Mouse (Mus musculus) forelimb bud, embryonic 11.5 days (tissue): ENCODE data around the gene Ptgds.
A peak's percentile ranks its signal among the peaks of the same experiment; 100 is the strongest.

Source experiments
- DNase-seq: peaks from one replicate; pipeline ENCODE4 v3.0.0-alpha.2; 2012; ENCODE audit warnings: low read depth, low spot score

Ptgds gene

DNA sequence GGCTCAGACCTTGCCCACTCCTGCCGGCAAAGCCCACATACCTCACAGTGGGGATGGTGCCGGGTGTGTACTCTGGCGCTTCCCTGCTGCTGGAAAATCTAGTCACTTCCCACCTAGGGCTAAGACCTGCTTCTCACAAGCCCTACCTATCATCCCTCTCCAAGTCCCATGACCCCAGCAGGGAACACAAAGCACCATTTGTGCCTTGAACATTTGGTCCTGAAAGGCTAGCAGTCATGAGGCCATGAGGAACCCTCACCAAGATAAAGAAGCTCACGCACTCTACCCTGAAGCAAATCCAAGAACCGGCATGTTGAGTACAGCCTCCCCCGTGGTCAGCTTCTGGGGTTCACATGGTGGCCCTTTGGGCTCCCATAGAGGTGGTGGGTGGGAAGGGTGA, at the start of gene Ptgds:
Gene Ptgds (minus strand): TSS at position 78 of the 400 bp plus-strand sequence.
- no peak for DNase-seq

DNA sequence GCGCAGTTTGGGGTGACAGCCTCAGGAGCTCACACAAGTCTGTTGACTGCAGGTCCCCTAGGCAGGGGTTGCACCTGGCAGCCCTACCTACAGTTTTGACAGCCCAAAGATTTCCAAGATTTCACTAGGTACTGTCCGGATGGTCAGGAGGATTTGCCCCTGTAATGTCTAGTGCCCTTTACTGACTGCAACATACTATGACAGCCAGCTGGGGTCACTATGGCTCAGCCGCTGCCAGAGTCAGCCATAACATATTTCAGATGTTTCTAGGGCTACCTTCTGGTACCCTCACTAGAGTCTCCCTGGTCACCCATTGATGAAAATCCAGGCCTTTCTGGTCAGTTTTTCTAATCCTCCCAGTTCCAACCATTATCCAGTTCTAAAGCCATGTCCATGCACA, 40.1 kb upstream of the Ptgds start:
- DNase-seq: no peak

DNA sequence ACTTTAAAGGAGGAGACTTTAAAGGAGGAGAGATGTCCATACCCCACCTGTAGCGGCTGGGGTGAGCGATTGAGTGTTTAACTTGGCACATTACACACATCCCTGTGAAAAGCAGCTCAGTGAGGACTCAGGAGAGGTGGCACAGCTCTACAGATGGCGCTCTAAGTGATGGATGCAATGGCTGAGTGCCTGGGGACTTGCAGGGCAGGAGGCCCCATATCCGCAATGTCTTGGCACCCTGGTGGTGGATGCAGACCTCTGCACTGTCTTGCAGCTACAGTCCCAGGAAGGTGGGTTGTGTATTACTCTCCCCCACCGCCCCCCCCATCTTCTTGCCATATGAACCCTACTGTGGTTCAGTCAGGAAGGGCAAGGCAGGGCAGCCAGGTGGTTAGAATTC, 37.1 kb upstream of the Ptgds start:
- DNase-seq: no peak

DNA sequence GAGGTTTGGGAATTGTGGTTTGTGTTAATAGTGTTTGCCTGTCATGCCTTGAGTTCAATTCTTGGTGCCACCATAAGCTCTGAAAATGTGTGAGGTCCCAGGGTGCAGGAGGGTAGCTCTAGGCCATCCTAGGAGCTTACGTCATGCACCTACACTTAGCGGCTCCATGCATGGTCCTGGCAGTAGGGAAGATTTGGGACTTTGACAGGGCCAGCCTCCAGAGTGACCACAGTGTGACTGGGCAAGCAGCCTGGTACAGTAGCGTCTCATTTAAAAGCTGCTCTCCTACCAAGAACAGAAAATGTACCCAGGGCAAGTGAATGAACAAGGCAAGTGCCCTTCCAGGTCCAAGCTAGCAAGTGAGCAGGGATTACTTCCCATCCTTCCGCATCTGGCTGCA, 36.0 kb upstream of the Ptgds start:
- DNase-seq: no peak

DNA sequence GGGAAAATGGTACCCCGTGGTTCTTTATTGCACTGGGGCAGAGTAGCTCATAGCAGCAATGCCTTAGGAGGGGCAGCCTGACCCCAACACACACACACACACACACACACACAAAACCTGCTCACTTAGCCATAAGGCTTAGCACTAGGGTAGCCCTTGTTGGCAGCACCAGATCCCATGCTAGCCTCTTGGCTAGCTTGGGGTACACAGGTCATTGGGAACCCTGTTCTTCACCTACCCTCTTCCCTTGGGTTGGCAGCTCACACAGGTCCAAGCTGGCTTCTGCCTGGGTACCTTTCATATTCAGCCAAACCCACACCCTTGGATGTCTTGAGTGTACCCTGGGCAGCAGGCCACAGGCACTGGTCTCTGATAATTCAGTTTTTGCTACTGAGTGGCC, 35.2 kb upstream of the Ptgds start:
- no peak for DNase-seq

DNA sequence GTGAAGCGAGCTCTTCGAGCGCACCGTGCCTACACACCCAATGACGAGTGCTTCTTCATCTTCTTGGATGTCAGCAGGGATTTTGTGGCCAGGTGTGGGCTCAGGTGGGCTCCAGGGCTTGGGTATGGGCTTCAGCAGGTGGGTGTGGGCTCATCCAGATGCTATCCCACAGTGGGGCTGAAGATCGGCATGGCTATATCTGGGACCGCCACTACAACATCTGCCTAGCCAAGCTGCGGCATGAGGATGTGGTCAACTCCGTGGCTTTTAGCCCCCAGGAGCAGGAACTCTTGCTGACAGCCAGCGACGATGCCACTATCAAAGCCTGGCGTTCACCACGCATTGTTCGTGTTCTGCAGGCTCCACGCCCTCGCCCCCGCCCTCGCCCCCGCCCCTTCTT, 34.7 kb upstream of the Ptgds start:
- DNase-seq: no peak

DNA sequence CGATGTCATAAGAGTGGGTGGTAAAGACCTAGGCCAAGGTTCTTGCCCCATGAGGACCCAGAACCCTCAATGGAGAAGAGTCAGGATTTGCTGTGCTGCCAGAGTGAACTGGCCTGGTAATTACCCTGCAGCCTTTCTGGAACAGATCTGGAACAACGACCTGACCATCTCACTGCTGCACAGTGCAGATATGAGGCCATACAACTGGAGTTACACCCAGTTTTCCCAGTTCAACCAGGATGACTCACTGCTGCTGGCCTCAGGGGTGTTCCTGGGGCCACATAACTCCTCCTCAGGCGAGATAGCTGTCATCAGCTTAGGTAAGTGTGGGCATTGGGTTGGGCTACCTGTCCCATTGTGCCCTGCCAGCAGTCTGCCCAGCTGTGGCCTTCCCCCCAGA, 32.9 kb upstream of the Ptgds start:
- DNase-seq: no peak

DNA sequence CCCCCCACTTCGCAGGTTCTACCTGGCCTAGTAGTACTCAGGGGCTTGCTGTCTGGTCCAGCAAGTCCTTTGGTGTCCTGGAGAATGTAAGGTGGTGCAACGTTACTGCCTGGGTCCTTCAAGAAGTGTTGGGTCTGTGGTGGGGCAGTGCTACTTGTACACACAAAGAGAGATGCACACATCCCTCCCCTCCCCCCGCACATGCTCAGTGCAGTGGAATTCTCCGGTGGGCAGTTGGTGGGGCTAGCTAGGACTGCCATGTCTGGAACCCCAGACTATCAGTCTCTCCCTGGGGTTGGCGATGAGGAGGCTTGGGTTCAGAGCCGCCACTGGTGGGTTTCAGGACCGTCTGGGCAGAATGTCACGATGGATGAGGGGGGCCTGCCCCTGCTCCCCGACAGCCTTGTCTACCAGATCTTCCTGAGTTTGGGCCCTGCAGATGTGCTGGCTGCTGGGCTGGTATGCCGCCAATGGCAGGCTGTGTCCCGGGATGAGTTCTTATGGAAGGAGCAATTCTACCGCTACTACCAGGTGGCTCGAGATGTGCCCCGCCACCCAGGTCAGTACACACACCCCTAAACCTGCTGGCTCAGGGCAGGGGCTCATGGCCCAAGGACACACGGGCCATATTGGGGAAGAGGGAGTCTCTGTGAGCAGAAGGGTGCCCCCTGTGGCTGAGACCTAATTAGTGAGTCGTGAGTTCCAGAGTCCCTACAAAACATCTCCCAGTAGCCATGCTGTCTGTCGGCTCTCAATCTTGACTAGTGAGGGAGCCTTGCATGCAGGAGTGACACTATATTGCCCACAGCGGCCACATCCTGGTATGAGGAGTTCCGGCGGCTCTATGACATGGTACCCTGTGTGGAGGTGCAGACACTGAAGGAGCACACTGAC, 32.0 kb upstream of the Ptgds start, which contains the start of gene C8g:
Gene C8g (minus strand): TSS at position 127 of the 894 bp plus-strand sequence.
- no peak for DNase-seq

DNA sequence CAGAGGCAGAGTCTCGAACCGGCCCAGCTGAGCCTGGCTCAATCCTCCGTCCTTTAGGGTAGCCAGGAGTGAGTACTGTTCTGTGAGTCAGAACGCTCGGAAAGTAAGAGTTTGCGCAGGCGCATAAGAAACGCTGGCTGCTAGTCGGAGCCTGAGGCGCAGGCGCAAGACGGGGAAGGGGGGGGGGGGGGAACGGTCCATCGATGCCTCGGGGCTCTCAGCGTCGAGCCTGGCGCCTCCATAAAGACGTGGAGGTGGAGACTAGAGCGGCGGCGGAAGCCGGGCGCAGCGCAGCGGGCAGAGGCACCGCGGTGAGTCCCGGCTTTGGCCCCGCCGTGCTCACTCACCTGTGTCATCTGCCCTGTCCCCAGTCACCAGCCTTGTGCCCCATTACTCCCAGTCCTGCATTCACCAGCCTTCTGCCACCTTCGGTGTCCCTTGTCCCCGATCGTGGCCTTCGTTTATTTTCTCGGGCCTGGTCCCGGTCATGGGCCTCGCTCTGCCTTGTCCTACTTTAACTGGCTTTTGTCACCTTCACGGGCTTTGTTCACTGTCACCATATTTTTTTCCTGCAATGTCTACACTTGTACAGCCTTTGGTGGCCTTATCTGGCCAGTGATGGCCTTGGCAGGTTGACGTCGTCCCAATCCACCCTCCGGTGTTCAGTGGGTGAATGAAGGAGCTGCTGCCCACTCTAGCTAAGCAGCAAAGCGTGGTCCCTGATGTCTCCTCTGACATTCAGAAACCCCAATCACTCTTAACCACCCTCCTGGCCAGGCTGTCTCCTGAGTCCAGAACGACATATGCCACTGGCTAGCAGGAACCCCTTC, 30.9 kb upstream of the Ptgds start, which contains the start of gene Fbxw5:
Gene Fbxw5 (plus strand): TSS at position 175 of the 830 bp plus-strand sequence.
- DNase-seq: peak; percentile 94

DNA sequence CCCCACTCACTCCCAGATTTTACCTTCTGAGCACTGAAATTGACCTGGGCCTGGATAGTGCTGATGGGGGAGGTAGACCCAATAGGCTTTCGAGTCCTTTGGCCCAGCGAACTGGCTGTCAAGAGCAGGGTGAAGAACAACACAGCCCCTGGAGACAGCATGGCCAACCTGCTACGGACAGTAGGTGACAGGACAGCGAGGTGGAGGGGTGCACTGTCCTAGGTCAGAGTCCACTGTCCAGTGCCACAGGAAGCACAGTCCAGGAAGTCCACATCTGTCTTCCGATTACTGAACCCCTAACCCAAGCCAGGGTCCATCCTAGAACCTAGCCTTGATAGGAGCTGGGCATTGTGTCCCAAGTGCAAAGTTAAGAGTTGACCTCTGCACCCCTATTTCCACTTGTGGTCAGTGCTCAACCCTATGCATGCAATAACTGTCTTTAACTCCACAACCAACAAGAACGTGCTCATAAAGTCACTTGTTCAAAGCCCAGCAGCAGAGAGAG, 30.3 kb upstream of the Ptgds start:
- DNase-seq: no peak

DNA sequence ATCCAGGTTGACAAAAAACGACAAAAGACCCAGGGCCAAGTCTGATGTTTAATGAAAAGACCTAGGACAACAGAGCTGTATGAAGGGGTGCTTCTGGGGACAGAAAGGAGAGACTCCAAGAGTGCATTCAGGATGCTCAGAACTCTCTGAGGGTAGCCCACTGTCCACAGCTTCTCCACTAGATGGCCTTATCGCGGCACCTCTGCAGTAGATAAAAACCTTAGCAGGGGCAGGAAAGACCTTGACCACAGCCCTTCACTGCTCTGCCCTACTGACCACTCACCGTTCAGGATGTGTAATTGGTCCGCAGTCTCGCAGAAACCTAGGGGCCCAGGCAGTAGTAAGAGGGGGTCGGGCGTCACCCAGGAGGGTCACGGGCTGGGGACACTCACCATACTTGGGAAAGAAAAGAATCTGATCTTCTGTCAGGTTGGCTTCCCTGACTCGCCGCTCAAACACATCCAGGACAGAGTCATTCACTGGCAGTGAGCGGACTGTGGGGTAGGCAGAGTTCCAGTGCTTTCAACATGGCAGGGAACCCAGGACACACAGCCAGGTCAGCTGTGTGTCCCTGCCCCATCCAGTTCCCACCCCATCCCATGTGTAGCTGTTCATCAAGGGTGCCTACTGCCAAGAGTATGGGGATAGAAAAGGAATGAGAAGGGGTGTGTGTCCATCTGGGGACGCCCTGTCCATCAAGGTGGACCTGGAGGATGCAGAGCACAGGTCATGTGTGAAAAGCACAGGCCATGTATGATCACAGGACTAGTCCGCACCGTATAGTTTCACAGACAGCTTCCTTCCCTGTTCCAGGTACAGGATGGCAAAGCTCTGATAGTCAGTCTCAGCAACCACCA, 29.0 kb upstream of the Ptgds start:
- no peak for DNase-seq

DNA sequence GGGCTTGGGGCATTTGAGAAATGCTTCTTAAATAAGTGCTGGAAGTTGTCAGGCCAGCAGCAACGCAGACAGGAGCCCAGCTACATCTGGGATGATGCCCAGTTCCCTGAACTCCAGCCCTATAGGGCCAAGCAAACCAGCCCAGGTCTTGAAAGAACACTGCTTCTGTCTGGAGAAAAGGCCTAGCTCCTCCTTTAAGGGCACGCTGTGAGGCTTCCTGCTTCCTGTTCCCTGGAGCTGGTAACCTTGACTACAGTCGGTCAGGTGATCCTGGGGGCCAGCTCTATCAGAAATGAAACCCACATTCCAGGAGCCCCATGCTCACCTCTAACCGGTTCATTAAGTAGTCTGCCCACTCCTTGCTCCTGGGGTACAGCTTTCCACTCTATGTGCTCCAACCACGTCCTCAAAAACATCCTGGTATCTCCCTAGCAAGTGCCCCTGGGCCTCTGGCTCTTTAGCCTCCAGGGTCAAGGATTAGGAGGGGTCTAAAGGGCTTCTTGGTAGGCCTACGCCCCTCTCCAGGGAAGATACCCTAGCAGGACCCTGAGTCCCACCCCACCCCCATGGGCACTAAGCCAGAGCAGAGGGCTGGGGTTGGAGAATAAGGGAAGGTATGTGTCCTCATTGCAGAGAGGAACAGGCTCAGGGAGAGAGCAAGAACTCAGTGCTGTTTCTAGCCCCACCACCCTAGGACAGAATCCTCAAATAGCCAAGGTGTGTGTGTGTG, 28.2 kb upstream of the Ptgds start:
- no peak for DNase-seq

DNA sequence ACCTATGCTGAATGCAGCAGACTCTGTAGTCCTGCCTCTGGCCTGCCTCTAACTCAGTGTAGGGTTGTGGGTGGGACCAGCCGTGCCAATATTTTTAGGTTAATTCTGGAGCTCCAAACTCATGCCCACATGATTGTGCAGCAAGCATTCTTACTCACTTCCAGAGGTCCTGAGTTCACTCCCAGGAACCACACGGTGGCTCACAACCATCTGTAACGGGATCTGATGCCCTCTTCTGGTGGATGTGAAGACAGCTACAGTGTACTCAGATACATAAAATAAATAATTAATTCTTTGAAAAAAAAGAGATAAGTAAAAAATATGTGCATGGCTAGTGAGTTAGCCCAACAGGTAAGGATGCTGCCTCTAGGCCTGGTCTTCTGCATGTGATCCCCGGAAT, 26.6 kb upstream of the Ptgds start:
- DNase-seq: peak; percentile 16

DNA sequence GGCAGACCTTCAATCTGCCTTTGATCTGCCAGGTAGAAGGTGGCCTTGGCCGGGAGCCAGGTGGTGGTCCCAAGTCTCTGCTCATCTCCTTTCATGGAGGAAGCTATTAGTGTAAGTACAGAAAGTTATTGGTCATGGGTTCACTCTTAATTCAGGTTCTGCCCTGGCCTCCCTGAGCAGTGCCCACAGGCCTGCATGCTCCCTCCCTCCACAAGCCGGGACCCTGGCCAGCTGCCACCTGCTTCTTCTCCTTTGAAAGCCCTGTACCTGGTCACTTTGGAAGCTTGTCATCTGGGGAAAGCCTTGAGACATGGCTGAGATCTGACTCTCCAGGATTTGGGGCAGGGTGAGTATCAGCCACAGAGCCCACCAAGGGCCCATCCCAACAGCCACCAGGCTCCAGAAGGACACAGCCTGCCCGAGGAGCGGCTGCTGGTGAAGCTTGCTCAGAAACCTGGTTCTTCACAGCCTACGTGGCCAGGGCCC, 23.7 kb upstream of the Ptgds start, which contains the start of gene Lcn12:
Gene Lcn12 (minus strand): TSS at position 436 of the 486 bp plus-strand sequence.
- DNase-seq: no peak

DNA sequence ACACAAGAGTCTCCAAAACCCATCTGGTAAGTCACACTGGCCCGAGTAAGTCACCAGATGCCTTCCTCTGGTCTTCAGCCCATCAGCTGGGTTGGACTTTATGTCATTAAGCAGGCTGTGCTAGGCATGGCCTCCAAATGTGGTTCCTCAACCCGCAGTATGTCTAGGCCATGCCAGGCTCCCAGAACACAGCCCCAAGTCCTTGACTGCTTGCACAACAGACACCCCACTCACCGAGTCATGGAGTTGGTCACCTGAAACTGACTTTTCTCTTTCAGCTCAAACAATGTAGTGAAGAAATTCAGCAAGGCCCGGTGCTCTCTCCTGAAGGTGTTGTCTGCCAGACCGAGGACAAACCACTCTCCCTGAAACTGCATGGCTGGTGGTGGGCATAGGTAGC, 23.1 kb upstream of the Ptgds start:
- DNase-seq: no peak

DNA sequence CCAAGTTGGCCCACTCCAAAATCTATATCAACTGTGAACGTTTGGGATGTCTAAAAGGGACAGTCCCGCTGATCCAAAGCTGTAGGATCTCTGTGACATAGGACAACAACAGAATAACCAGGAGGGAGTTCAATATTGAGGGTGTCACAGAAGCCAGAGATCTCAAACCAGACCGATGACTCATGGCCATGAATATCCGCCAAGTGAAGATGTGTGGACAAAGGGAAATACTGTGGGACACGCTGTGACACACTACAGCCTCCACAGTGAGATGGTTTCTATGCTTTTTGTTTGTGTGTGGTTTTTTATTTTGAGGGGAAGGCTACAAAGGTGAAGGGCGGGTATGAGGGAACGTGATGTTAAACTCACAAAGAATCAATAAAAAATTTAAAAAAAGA, 18.8 kb upstream of the Ptgds start:
- DNase-seq: no peak

DNA sequence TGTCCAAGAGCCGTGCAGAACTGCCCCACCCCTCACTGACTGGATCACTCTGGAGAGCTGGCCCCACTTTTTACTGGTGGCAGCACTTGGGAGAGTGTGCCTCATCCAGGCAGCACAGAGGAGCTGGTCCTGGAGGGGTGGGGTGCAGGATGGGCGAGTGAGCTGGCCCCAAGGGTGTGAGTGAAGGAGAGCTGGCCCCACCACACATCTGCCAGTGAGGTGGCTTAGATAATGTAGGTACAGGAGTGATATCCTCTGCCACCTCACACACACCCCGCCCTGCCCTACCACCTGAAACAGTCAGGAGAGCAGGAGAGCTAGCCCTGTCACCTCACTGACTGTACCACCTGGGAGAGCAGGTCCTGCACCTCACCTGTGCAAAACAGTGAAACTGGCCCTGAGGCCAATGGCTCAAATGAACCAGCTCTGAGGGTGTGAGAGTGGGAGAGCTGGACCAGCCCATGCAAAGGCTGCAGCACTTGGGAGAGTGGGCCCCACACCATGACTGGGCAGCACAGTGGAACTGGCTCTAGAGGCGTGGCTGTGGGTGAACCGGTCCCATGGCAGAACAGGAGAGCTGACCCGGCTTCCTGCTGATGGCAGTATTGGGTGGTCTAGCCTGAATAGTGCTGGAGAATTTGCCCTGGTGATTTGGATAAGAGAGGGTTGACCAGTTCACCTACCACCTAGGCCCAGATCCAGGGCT, 18.3 kb upstream of the Ptgds start:
- DNase-seq: no peak

DNA sequence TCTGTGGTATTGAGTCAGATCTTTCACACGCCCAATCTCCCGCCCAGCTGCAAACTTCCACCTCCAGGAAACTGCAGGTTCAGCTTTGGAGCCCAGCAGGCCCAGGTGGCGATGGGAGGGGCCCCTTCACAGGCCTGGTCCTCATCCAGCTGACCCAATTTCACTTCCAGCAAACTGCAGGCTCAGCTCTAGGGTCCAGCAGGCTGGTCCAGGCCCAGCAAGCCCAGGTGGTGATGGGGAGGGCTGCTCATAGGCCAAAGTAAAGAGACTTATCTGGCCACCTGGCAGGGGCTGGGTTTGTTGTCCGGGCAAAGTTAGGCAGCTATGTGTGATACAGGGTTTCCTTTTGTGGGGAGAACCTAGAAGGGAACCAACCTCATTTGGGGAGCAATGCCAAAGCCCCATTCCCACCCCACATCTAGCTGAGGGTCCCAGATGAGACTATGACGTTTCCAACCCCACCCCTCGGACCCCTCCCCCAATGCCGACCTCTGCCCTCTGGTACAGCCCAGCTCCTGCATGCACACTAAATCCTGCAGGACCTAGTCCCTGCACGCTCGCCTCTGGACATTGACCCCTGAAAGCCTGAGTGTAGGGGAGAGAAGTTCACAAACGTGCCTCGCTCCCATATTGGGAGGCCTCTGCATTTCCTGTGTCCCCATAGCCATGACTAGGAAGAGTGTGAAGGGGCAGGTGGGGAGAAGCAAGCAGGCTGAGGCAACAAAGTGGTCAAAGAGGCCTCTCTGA, 15.2 kb upstream of the Ptgds start:
- no peak for DNase-seq

DNA sequence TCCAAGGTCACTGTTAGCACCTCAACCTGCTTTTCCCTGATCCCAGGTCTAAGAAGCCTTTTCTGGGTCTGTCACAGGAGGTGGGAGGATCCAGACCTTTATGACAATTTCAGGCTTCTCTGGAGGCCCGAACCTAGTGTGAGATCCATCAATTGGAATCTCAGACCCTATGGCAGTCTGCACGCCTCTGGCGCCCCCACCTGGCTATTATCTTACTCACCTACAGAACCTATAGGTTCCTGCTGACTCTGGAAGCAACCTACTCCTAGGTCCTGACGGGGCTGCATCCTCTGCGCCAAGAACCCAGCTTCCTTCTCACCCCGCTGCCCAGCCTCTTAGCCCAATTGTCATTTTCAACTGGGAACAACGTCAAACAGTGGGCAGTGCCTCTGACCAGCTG, 13.1 kb upstream of the Ptgds start:
- DNase-seq: no peak
